Mouse (Mus musculus) heart, postnatal 0 days (tissue): ENCODE measurements around the gene Sox8.

Experiments used
- CTCF ChIP-seq: IDR thresholded peaks from 2 replicates; pipeline ENCODE4 v1.5.1; 2016; ENCODE audit warnings: antibody characterized with exemption, control low read depth, low read depth
- EP300 ChIP-seq: IDR thresholded peaks from 2 replicates; pipeline ENCODE4 v1.6.1; 2016; ENCODE audit warnings: antibody characterized with exemption, low read depth

GRCm38 (mm10) chr17:25567745-25568144 lies 2.7 kb downstream of the Sox8 start:
- TF ChIP-seq CTCF (peak; percentile 82), EP300 (no peak)
